Comparison of ENCODE assay signal across 8 mouse cellular contexts in the genomic region with DNA sequence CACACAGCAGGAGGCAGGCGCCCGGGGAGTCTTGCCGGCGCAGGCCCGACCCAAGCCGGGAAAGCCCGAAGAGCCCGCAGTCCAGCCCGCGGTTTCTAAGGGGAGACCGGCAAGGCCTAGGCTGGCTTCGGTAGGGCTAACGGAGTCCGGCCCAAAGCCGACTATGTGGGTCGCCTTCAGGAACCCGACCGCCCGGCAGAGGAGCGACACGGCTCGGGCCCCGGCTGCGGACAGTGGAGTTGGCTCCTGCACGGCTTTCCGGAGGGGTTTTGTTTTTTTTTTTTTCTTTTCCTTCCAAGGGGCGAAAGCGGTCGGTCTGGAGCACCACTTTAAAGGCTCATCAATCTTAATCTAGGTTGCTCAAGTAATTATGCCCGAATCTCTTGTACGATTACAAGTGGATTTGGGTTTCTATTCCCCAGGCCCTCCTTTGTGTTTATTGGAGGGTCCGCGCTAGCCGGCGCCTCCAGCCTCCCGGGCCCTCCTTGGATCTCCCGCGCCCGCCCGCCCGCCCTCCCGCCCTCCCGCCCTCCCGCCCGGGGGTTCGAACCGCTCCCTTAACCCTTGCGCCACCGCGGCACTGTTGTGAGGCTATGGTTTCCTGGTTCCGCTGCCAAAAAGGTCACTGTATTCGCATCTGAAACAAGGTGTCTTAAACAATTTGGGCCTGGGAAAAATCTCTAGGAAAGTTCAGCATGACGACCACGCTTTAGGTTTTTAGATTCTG. TPM values are rescaled to one million over a fixed set of nuclear protein-coding genes. Genes with fewer than 3 reads are reported as not detected.
DNase-seq lines count a peak whose midpoint lies in the region; ATAC-seq and TF ChIP-seq lines count a peak whose summit lies in the region.

No protein-coding gene starts in this region.

- H3K36me3 ChIP-seq in hindbrain, embryonic 12.5 days, result no peaks in the 10 kb centered on the region
- no peaks in the 10 kb centered on the region for H3K36me3 ChIP-seq in limb, embryonic 15.5 days
- H3K36me3 ChIP-seq in midbrain, embryonic 14.5 days (ENCODE audit: control insufficient read depth, insufficient read depth, low read length), result no peaks in the 10 kb centered on the region

- H3K4me3 ChIP-seq in gastrocnemius, adult 2 months, result peak overlapping the region; percentile 87
- peak overlapping the region; percentile 46 for H3K4me3 ChIP-seq in hindbrain, embryonic 12.5 days
- H3K4me3 ChIP-seq in limb, embryonic 15.5 days, result peak overlapping the region; percentile 42
- H3K4me3 ChIP-seq in midbrain, embryonic 14.5 days (replicated peaks; ENCODE audit: low read depth, low read length), result peak overlapping the region; percentile 48

- H3K9ac ChIP-seq in hindbrain, embryonic 12.5 days, result peak overlapping the region; percentile 82
- peak overlapping the region; percentile 64 for H3K9ac ChIP-seq in limb, embryonic 15.5 days
- peak overlapping the region; percentile 97 for H3K9ac ChIP-seq in midbrain, embryonic 14.5 days (replicated peaks; ENCODE audit: low read length)

- peak; percentile 67 for ATAC-seq in hindbrain, embryonic 12.5 days (ENCODE audit: low FRiP score)
- peak; percentile 59 for ATAC-seq in limb, embryonic 15.5 days (ENCODE audit: insufficient number of reproducible peaks, low FRiP score, low TSS enrichment, low read depth)
- peak; percentile 66 for ATAC-seq in midbrain, embryonic 14.5 days (ENCODE audit: low FRiP score, low TSS enrichment)

- no peak for TF ChIP-seq CTCF in gastrocnemius, adult 2 months (IDR thresholded peaks at IDR 0.05)

- no peaks in the 10 kb centered on the region for H3K9me3 ChIP-seq in hindbrain, embryonic 12.5 days (replicated peaks)
- no peaks in the 10 kb centered on the region for H3K9me3 ChIP-seq in limb, embryonic 15.5 days
- no peaks in the 10 kb centered on the region for H3K9me3 ChIP-seq in midbrain, embryonic 14.5 days (ENCODE audit: control insufficient read depth, low read length)

- H3K4me1 ChIP-seq in hindbrain, embryonic 12.5 days, result peaks cover 18% of the 10 kb centered on the region
- H3K4me1 ChIP-seq in limb, embryonic 15.5 days, result peaks cover 13% of the 10 kb centered on the region; the same call in 1 of the 2 replicates
- H3K4me1 ChIP-seq in midbrain, embryonic 14.5 days (ENCODE audit: control insufficient read depth, insufficient read depth, low read length), result peaks cover 19% of the 10 kb centered on the region

- H3K27ac ChIP-seq in gastrocnemius, adult 2 months, result peak overlapping the region; percentile 87
- peak overlapping the region; percentile 98 for H3K27ac ChIP-seq in hindbrain, embryonic 12.5 days
- peak overlapping the region; percentile 88 for H3K27ac ChIP-seq in limb, embryonic 15.5 days
- peak overlapping the region; percentile 99 for H3K27ac ChIP-seq in midbrain, embryonic 14.5 days (replicated peaks; ENCODE audit: low read depth, low read length)

- 2% methylated on average over 50 of the region's 54 CpGs for WGBS in hindbrain, embryonic 12.5 days
- 3% methylated on average over 54 of the region's 54 CpGs for WGBS in limb, embryonic 15.5 days
- WGBS in midbrain, embryonic 14.5 days, result 1% methylated on average over 54 of the region's 54 CpGs

- H3K4me2 ChIP-seq in hindbrain, embryonic 12.5 days (replicated peaks), result peak overlapping the region; percentile 74
- H3K4me2 ChIP-seq in limb, embryonic 15.5 days, result peak overlapping the region; percentile 52
- H3K4me2 ChIP-seq in midbrain, embryonic 14.5 days (ENCODE audit: low read length), result peak overlapping the region; percentile 81

- intact Hi-C loops in gastrocnemius, adult 2 months (cut with DNase I), result no loop called here

- peaks cover 12% of the 10 kb centered on the region for H3K27me3 ChIP-seq in hindbrain, embryonic 12.5 days
- H3K27me3 ChIP-seq in limb, embryonic 15.5 days, result peaks cover 5% of the 10 kb centered on the region; the same call in 1 of the 2 replicates
- H3K27me3 ChIP-seq in midbrain, embryonic 14.5 days (ENCODE audit: control insufficient read depth, insufficient read depth, low read length), result no peaks in the 10 kb centered on the region

- peak; percentile 29 for DNase-seq in adrenal gland, adult 8-10 months
- DNase-seq in cerebellum, adult 9-10 months, result peak; percentile 69
- peak; percentile 75 for DNase-seq in gastrocnemius, adult 2 months
- peak; percentile 82 for DNase-seq in midbrain, embryonic 14.5 days
- DNase-seq in urinary bladder, postnatal 14 days (ENCODE audit: low spot score), result peak; percentile 41
- DNase-seq in spleen, adult 12 weeks (ENCODE audit: low spot score), result no peak

RNA-seq across cellular contexts. Expression of gene Mab21l1, which starts 5.3 kb away (rescaled TPM):
- total RNA-seq in adrenal gland, adult 8-10 months (2022), result 1 to 10 TPM; 2.0 to 4.0 (median 3.4) TPM
- total RNA-seq in gastrocnemius, adult 2 months (2021), result 1 to 10 TPM in 1 of 2 experiments, under 1 TPM in 1; 0.86 to 3.7 TPM
- 104 and 115 TPM in 2 replicates for polyA plus RNA-seq in hindbrain, embryonic 12.5 days (2016; fragmentation: Nextera tagmentation; extraction: Ambion mirVana)
- polyA plus RNA-seq in limb, embryonic 15.5 days (2015; fragmentation: Nextera tagmentation; extraction: Ambion mirVana), result 16.3 and 17.6 TPM in 2 replicates
- 218 and 237 TPM in 2 replicates for polyA plus RNA-seq in midbrain, embryonic 14.5 days (2014; fragmentation: Nextera tagmentation; extraction: Ambion mirVana)
